Mouse (Mus musculus): ENCODE data around the gene Lrrc19. TPM values are rescaled to one million over a fixed set of nuclear protein-coding genes. Genes with fewer than 3 reads are reported as not detected.
"Not testable (repeated sequence)": the region's sequence is repeated elsewhere in the genome, so short reads cannot be mapped to it uniquely, and the experiment has no call there.

Gene Lrrc19
- polyA plus RNA-seq (2014; fragmentation: Nextera tagmentation; extraction: Ambion mirVana), result 1.2 and 1.3 TPM in 2 replicates

DNA sequence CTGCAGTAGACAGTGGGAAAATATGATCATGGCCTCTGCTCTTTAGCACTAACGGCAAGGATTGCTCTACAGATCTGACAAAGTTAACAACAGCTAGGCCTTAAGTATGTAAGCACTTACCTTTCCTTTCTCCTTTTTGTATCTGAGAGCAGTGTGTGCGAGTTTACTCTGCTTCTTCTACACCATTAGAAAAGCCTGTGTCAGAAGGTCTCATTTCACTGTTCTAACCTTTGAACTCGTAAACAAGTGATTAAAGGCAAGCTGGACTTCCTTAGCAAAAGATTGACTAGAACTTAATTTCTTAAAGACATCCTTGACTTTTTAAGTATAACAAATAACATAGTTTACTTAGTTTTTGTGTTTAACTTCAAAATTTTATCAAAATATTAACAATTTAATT lies at the start of gene Lrrc19:
Gene Lrrc19 (minus strand): TSS at position 225 of the 400 bp plus-strand sequence.
- DNase-seq (ENCODE audit: low spot score), result no peak
- no peak for ATAC-seq (ENCODE audit: insufficient number of reproducible peaks, low FRiP score, low TSS enrichment, low read depth)
- no peak within 1 kb of the TSS for H3K27ac ChIP-seq (replicated peaks; ENCODE audit: low read depth, low read length)
- no peak within 1 kb of the TSS for H3K4me2 ChIP-seq (ENCODE audit: low read depth, severe bottlenecking)
- H3K4me1 ChIP-seq (ENCODE audit: control insufficient read depth, insufficient read depth, low read length), result no peaks in the 10 kb centered on the region
- no peak within 1 kb of the TSS for H3K9ac ChIP-seq (ENCODE audit: low read length)
- 68% methylated on average over 3 of the region's 3 CpGs for WGBS
- no peak within 1 kb of the TSS for H3K4me3 ChIP-seq (ENCODE audit: low read depth, low read length)
- H3K9me3 ChIP-seq (ENCODE audit: control insufficient read depth, low read length), result no peaks in the 10 kb centered on the region
- no peaks in the 10 kb centered on the region for H3K27me3 ChIP-seq (ENCODE audit: control insufficient read depth, insufficient read depth, low read length)
- H3K36me3 ChIP-seq (ENCODE audit: control insufficient read depth, insufficient read depth, low read length), result no peaks in the 10 kb centered on the region; the same call in 1 of the 2 replicates

DNA sequence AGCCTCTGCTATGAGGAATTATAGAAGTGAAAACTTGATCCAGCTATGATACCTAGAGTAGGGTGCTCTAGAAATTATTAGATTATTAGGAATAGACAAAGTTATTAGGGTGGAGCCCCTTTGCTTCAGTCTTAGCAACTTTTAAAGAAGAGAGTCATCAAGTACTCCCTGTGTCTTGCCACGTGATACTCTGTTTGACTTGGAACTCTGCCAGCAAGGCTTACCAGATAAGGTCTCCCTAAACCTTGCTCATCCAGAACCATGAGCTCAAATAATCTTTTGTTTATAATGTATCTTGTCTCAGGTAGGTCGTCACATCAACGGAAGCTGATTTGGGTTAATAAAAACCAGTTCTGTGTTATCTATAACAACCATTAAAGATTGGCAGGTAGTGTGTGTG lies 46.4 kb upstream of the Lrrc19 start:
- no peak for ATAC-seq (ENCODE audit: insufficient number of reproducible peaks, low FRiP score, low TSS enrichment, low read depth)

DNA sequence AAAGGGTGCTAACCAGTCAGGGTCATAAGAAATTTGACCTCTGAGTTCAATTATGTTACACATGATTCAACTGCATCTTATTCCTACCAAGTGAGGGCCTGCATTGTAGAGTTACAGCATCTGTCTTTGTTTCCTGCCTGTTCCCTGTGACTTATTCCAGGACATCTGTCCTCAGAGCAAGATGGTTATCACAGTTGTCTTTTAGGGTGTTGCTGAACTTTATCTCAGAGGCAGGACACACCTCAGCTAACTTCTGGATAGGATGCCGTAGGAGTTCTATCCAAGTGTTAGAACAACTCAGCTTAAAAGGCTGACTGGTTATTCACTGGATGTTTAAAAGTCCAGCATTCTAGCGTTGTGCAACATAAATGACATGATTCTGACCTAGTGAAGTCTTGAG lies 42.2 kb upstream of the Lrrc19 start:
- H3K9ac ChIP-seq (ENCODE audit: low read length), result no peak overlapping the region
- DNase-seq (ENCODE audit: low spot score), result no peak
- no peak overlapping the region for H3K4me2 ChIP-seq (ENCODE audit: low read depth, severe bottlenecking)
- no peak overlapping the region for H3K27ac ChIP-seq (replicated peaks; ENCODE audit: low read depth, low read length)
- no peak overlapping the region for H3K4me3 ChIP-seq (ENCODE audit: low read depth, low read length)
- WGBS, result 79% methylated on average over 2 of the region's 2 CpGs
- H3K36me3 ChIP-seq (ENCODE audit: control insufficient read depth, insufficient read depth, low read length), result no peaks in the 10 kb centered on the region
- ATAC-seq (ENCODE audit: insufficient number of reproducible peaks, low FRiP score, low TSS enrichment, low read depth), result no peak
- no peaks in the 10 kb centered on the region for H3K27me3 ChIP-seq (ENCODE audit: control insufficient read depth, insufficient read depth, low read length)
- no peaks in the 10 kb centered on the region for H3K9me3 ChIP-seq (ENCODE audit: control insufficient read depth, low read length)
- no peaks in the 10 kb centered on the region for H3K4me1 ChIP-seq (ENCODE audit: control insufficient read depth, insufficient read depth, low read length)

More for the DNA sequence above, 46.4 kb upstream of the Lrrc19 start:
- no peak for DNase-seq (ENCODE audit: low spot score)
- no peaks in the 10 kb centered on the region for H3K9me3 ChIP-seq (ENCODE audit: control insufficient read depth, low read length)
- no peak overlapping the region for H3K27ac ChIP-seq (replicated peaks; ENCODE audit: low read depth, low read length)
- H3K4me1 ChIP-seq (ENCODE audit: control insufficient read depth, insufficient read depth, low read length), result no peaks in the 10 kb centered on the region
- 85% methylated on average over 3 of the region's 3 CpGs for WGBS
- H3K4me3 ChIP-seq (ENCODE audit: low read depth, low read length), result no peak overlapping the region
- no peak overlapping the region for H3K4me2 ChIP-seq (ENCODE audit: low read depth, severe bottlenecking)
- no peaks in the 10 kb centered on the region for H3K36me3 ChIP-seq (ENCODE audit: control insufficient read depth, insufficient read depth, low read length)
- H3K9ac ChIP-seq (ENCODE audit: low read length), result no peak overlapping the region
- no peaks in the 10 kb centered on the region for H3K27me3 ChIP-seq (ENCODE audit: control insufficient read depth, insufficient read depth, low read length)

DNA sequence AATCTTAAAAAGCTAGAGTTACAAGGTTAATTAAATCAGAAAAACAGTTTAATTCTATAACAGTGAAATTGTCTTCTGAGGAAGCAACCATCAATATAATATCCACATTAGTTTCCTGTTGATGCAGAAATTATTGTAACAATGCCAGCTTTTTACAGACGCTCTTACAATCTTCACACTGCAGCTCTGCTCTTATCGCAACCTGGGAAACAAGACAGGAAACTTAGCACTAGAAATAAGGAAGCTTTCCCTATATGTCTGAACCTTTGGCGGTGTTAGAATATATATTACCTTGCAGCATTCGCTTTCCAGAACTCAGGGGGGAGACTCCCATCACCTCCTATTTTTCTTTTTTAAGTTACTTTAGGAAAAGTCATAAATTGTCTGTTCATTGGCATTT lies 41.1 kb upstream of the Lrrc19 start:
- ATAC-seq (ENCODE audit: insufficient number of reproducible peaks, low FRiP score, low TSS enrichment, low read depth) (no peak), DNase-seq (ENCODE audit: low spot score) (no peak)
- WGBS, result 91% methylated on average over 4 of the region's 4 CpGs
- Histone ChIP-seq H3K4me1 (ENCODE audit: control insufficient read depth, insufficient read depth, low read length) (no peaks in the 10 kb centered on the region), H3K9ac (ENCODE audit: low read length) (no peak overlapping the region), H3K27ac (replicated peaks; ENCODE audit: low read depth, low read length) (no peak overlapping the region), H3K27me3 (ENCODE audit: control insufficient read depth, insufficient read depth, low read length) (no peaks in the 10 kb centered on the region), H3K36me3 (ENCODE audit: control insufficient read depth, insufficient read depth, low read length) (no peaks in the 10 kb centered on the region), H3K4me3 (ENCODE audit: low read depth, low read length) (no peak overlapping the region), H3K4me2 (ENCODE audit: low read depth, severe bottlenecking) (no peak overlapping the region), H3K9me3 (ENCODE audit: control insufficient read depth, low read length) (no peaks in the 10 kb centered on the region)

DNA sequence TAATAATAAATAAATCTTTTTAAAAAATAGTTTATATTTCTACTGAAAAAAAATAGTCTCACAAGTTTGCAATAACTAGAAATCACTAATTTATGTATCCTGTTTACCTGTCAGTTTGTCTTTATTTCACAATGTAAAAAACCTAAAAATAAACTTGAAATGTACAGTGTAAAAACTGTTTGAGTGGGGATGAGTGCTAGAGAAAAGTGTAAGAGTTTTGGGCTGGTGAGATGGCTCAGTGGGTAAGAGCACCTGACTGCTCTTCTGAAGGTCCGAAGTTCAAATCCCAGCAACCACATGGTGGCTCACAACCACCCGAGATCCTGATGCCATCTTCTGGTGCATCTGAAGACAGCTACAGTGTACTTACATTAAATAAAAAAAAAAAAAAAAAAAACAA lies 39.9 kb upstream of the Lrrc19 start:
- H3K4me1 ChIP-seq (ENCODE audit: control insufficient read depth, insufficient read depth, low read length); H3K27ac ChIP-seq (replicated peaks; ENCODE audit: low read depth, low read length); H3K9me3 ChIP-seq (ENCODE audit: control insufficient read depth, low read length); H3K36me3 ChIP-seq (ENCODE audit: control insufficient read depth, insufficient read depth, low read length); DNase-seq (ENCODE audit: low spot score); H3K9ac ChIP-seq (ENCODE audit: low read length); H3K27me3 ChIP-seq (ENCODE audit: control insufficient read depth, insufficient read depth, low read length); ATAC-seq (ENCODE audit: insufficient number of reproducible peaks, low FRiP score, low TSS enrichment, low read depth); H3K4me2 ChIP-seq (ENCODE audit: low read depth, severe bottlenecking); H3K4me3 ChIP-seq (ENCODE audit: low read depth, low read length): not testable (repeated sequence)
- 94% methylated on average over 2 of the region's 2 CpGs for WGBS

DNA sequence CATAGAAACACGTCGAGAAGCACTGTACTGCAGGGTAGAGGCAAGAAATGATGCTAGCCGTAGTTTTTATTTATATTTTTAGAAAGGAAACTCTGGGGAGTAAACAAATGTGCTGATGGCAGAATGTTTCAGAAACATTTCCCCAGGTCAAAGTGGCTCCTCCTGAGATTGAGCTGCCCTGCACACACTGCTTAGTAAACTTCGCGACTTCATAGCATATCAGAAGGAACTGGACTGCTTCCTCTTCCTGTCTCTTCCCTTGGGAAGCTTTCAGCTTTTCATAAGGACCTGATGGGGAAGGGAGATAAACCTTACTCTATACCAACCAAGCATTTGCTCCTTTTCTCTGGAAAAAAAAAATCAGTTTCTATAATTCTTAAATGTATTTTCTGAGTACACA lies 33.4 kb upstream of the Lrrc19 start:
- DNase-seq (ENCODE audit: low spot score), result no peak
- ATAC-seq (ENCODE audit: insufficient number of reproducible peaks, low FRiP score, low TSS enrichment, low read depth), result no peak
- WGBS, result 97% methylated on average over 5 of the region's 5 CpGs
- no peak overlapping the region for H3K4me2 ChIP-seq (ENCODE audit: low read depth, severe bottlenecking)
- H3K9ac ChIP-seq (ENCODE audit: low read length), result no peak overlapping the region
- no peaks in the 10 kb centered on the region for H3K27me3 ChIP-seq (ENCODE audit: control insufficient read depth, insufficient read depth, low read length)
- H3K36me3 ChIP-seq (ENCODE audit: control insufficient read depth, insufficient read depth, low read length), result no peaks in the 10 kb centered on the region
- no peaks in the 10 kb centered on the region for H3K9me3 ChIP-seq (ENCODE audit: control insufficient read depth, low read length)
- H3K4me1 ChIP-seq (ENCODE audit: control insufficient read depth, insufficient read depth, low read length), result no peaks in the 10 kb centered on the region
- no peak overlapping the region for H3K27ac ChIP-seq (replicated peaks; ENCODE audit: low read depth, low read length)
- H3K4me3 ChIP-seq (ENCODE audit: low read depth, low read length), result no peak overlapping the region

DNA sequence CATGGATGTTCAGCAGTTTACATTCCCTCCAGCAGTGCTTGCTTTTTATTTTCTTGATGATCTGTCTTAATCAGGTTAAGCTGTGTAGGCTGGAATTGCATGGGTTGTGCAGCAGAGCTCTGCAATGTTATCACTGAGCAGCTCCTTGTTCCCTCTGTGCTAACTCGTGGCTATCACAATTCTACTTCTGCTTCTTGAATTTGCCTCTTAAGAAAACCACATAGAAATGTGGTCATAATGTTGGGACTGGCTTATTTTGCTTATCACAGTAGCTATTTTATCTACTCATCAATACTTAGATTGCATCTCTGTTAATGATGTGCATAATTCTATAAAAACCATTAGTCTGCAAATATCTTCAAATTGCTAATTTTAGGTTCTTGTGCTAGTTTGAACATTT lies 32.1 kb upstream of the Lrrc19 start:
- H3K9ac ChIP-seq (ENCODE audit: low read length), result no peak overlapping the region
- no peak overlapping the region for H3K4me3 ChIP-seq (ENCODE audit: low read depth, low read length)
- DNase-seq (ENCODE audit: low spot score), result no peak
- no peaks in the 10 kb centered on the region for H3K36me3 ChIP-seq (ENCODE audit: control insufficient read depth, insufficient read depth, low read length)
- H3K27ac ChIP-seq (replicated peaks; ENCODE audit: low read depth, low read length), result no peak overlapping the region
- H3K27me3 ChIP-seq (ENCODE audit: control insufficient read depth, insufficient read depth, low read length), result no peaks in the 10 kb centered on the region
- H3K4me1 ChIP-seq (ENCODE audit: control insufficient read depth, insufficient read depth, low read length), result no peaks in the 10 kb centered on the region
- ATAC-seq (ENCODE audit: insufficient number of reproducible peaks, low FRiP score, low TSS enrichment, low read depth), result no peak
- WGBS, result 70% methylated on average over 1 of the region's 1 CpGs
- no peaks in the 10 kb centered on the region for H3K9me3 ChIP-seq (ENCODE audit: control insufficient read depth, low read length)
- H3K4me2 ChIP-seq (ENCODE audit: low read depth, severe bottlenecking), result no peak overlapping the region

DNA sequence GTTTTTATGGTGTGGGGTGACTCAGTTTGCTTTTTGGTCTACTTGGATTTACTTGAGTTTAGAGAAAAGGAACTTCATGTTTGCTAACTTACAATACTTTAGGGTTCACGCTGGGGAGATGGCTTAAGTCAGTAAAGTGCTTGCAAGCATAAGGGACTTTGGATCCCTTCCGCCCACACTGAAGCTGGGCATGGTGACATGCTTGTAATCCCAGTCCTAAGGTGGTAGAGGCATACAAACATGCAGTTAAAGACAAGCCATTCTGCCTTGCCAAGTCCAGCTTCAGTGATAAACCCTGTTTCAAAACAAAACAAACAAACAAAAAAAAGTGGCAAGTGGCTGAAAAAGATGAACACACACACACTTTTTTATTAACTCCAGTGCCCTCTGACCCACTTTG lies 31.2 kb upstream of the Lrrc19 start:
- DNase-seq (ENCODE audit: low spot score) (no peak), ATAC-seq (ENCODE audit: insufficient number of reproducible peaks, low FRiP score, low TSS enrichment, low read depth) (no peak)
- no peak overlapping the region for H3K4me2 ChIP-seq (ENCODE audit: low read depth, severe bottlenecking)
- 94% methylated on average over 2 of the region's 2 CpGs for WGBS
- no peak overlapping the region for H3K27ac ChIP-seq (replicated peaks; ENCODE audit: low read depth, low read length)
- H3K36me3 ChIP-seq (ENCODE audit: control insufficient read depth, insufficient read depth, low read length), result no peaks in the 10 kb centered on the region
- H3K4me3 ChIP-seq (ENCODE audit: low read depth, low read length), result no peak overlapping the region
- no peaks in the 10 kb centered on the region for H3K4me1 ChIP-seq (ENCODE audit: control insufficient read depth, insufficient read depth, low read length)
- no peaks in the 10 kb centered on the region for H3K27me3 ChIP-seq (ENCODE audit: control insufficient read depth, insufficient read depth, low read length)
- H3K9ac ChIP-seq (ENCODE audit: low read length), result no peak overlapping the region
- no peaks in the 10 kb centered on the region for H3K9me3 ChIP-seq (ENCODE audit: control insufficient read depth, low read length)

DNA sequence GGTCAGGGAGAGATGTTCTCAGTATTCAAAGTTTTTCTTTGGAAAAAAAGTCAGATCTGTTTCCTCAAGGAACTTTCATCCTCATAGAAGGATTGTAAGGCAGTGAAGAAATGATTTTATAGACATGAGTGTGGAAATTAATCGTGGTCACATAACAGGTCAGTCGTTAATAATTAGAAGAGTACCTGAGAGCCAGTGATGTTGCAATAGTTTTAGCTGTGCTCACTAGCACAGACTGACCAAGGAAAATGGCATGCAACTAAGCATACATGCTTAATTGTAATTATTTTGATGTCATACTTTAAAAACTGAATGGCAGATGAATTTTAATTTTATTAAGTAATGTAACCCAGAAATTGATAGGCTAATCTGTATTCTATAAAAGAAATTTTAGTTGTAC lies 30.7 kb upstream of the Lrrc19 start:
- no peaks in the 10 kb centered on the region for H3K36me3 ChIP-seq (ENCODE audit: control insufficient read depth, insufficient read depth, low read length)
- H3K4me2 ChIP-seq (ENCODE audit: low read depth, severe bottlenecking), result no peak overlapping the region
- H3K4me1 ChIP-seq (ENCODE audit: control insufficient read depth, insufficient read depth, low read length), result no peaks in the 10 kb centered on the region
- H3K27me3 ChIP-seq (ENCODE audit: control insufficient read depth, insufficient read depth, low read length), result no peaks in the 10 kb centered on the region
- 91% methylated on average over 2 of the region's 2 CpGs for WGBS
- H3K27ac ChIP-seq (replicated peaks; ENCODE audit: low read depth, low read length), result no peak overlapping the region
- H3K4me3 ChIP-seq (ENCODE audit: low read depth, low read length), result no peak overlapping the region
- no peak overlapping the region for H3K9ac ChIP-seq (ENCODE audit: low read length)
- no peaks in the 10 kb centered on the region for H3K9me3 ChIP-seq (ENCODE audit: control insufficient read depth, low read length)
- DNase-seq (ENCODE audit: low spot score), result no peak
- no peak for ATAC-seq (ENCODE audit: insufficient number of reproducible peaks, low FRiP score, low TSS enrichment, low read depth)
